Mouse (Mus musculus): ENCODE measurements around the gene Ccdc32. TPM values are rescaled to one million over a fixed set of nuclear protein-coding genes. Genes with fewer than 3 reads are reported as not detected.

The Ccdc32 gene
- polyA plus RNA-seq, 1 experiment from 2014 or later = 44.6 TPM

DNA sequence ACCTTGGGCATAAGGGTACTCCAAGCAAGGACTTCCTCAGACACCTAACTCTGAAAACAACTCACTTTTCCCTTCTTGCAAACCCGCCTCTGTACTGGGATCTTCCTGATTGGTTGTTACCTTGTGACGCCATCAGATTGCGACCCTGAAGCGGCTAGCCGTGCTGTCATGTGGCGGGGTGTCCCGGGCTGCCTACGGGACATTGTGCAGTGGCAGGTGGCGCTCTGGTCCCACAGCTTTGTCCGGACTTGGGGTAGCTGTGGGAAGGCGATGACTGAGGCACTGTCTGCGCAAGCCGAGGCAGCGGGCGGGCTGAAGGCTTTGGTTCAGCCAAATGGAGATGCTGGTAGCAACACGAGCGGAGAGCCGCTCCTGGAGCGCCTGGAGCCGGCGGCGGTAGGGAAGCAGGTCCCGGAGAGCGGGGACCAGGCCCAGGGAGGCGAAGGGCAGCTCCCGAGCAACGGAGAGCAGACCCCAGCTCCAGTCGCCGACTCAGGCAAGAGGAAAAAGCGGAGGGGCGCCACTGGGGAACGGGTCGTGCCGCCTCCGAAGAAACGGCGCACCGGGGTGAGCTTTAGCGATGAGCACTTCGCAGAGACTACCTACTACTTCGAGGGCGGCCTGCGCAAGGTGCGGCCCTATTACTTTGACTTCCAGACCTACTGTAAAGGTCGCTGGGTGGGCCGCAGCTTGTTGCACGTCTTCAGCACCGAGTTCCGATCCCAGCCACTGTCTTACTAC lies 5.6 kb upstream of the Ccdc32 start, which contains the start of gene Rpusd2:
Rpusd2 (plus strand) TSS at position 135 of the 741 bp plus-strand sequence.
- Histone ChIP-seq H3K4me1 (ENCODE audit: control insufficient read depth, insufficient read depth, low read length) (peaks cover 9% of the 10 kb centered on the region), H3K36me3 (ENCODE audit: control insufficient read depth, insufficient read depth, low read length) (peaks cover 4% of the 10 kb centered on the region), H3K4me2 (ENCODE audit: low read length) (peak within 1 kb of the TSS; percentile 69), H3K9me3 (replicated peaks; ENCODE audit: control insufficient read depth, low read length, poor library complexity, severe bottlenecking) (no peaks in the 10 kb centered on the region), H3K27me3 (ENCODE audit: control insufficient read depth, insufficient read depth, low read depth, low read length) (no peaks in the 10 kb centered on the region), H3K9ac (ENCODE audit: low read depth, low read length) (peak within 1 kb of the TSS; percentile 81), H3K27ac (ENCODE audit: low read length) (peak within 1 kb of the TSS; percentile 86), H3K4me3 (ENCODE audit: low read depth, low read length) (peak within 1 kb of the TSS; percentile 95)
- ATAC-seq = peak; percentile 94
- under 1% methylated on average over 49 of the region's 49 CpGs for WGBS

DNA sequence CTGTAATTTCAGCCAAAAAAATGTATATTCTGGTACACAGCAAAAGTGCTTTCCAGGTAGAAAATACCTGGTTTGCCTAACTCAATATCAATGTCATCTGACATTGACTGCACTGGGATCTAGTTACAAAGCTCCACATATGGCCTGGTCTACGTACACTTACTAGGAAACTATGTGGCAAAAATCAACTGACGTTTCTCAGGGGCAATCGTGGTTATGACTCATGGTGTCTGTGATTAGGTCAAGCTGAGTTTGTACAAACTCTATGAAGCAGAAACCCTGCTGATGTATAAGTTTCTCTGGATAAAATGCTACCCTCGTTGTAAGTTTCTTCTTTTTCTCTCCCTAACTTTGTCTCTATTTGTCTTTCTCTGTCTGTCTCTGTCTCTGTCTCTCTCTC lies 3.0 kb upstream of the Ccdc32 start:
- 68% methylated on average over 4 of the region's 4 CpGs for WGBS
- no peak overlapping the region for H3K4me2 ChIP-seq (ENCODE audit: low read length)
- H3K27me3 ChIP-seq (ENCODE audit: control insufficient read depth, insufficient read depth, low read depth, low read length) = no peaks in the 10 kb centered on the region
- no peaks in the 10 kb centered on the region; the same call in 1 of the 2 replicates for H3K36me3 ChIP-seq (ENCODE audit: control insufficient read depth, insufficient read depth, low read length)
- H3K9me3 ChIP-seq (replicated peaks; ENCODE audit: control insufficient read depth, low read length, poor library complexity, severe bottlenecking) = no peaks in the 10 kb centered on the region
- H3K4me3 ChIP-seq (ENCODE audit: low read depth, low read length) = no peak overlapping the region
- no peak for ATAC-seq
- no peak overlapping the region for H3K27ac ChIP-seq (ENCODE audit: low read length)
- H3K4me1 ChIP-seq (ENCODE audit: control insufficient read depth, insufficient read depth, low read length) = peaks cover 22% of the 10 kb centered on the region
- H3K9ac ChIP-seq (ENCODE audit: low read depth, low read length) = no peak overlapping the region

DNA sequence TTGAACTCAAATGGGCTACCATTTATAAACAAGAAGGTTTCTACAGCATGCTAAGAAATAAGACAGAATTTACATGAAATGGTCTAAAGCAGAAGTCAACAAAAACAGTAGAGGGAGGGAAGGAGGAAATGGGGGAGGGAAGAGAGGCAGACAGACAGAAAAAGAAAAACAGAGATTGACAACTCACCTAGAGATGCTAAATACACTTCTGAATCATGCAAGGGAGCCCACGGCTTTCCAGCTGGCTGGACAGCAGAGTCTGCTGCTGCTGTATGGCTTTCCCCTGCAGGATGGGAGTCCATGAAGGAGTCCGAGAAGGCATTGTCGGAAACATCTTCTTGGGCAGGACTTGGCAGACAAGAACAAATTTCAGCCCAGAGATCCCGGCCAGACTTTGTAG lies 2.2 kb downstream of the Ccdc32 start:
- 92% methylated on average over 4 of the region's 4 CpGs for WGBS
- H3K9ac ChIP-seq (ENCODE audit: low read depth, low read length) = no peak overlapping the region
- H3K27ac ChIP-seq (ENCODE audit: low read length) = no peak overlapping the region
- peaks cover 5% of the 10 kb centered on the region for H3K36me3 ChIP-seq (ENCODE audit: control insufficient read depth, insufficient read depth, low read length)
- no peaks in the 10 kb centered on the region for H3K9me3 ChIP-seq (replicated peaks; ENCODE audit: control insufficient read depth, low read length, poor library complexity, severe bottlenecking)
- H3K27me3 ChIP-seq (ENCODE audit: control insufficient read depth, insufficient read depth, low read depth, low read length) = no peaks in the 10 kb centered on the region
- no peak overlapping the region for H3K4me2 ChIP-seq (ENCODE audit: low read length)
- ATAC-seq = no peak
- peaks cover 15% of the 10 kb centered on the region for H3K4me1 ChIP-seq (ENCODE audit: control insufficient read depth, insufficient read depth, low read length)
- H3K4me3 ChIP-seq (ENCODE audit: low read depth, low read length) = no peak overlapping the region

DNA sequence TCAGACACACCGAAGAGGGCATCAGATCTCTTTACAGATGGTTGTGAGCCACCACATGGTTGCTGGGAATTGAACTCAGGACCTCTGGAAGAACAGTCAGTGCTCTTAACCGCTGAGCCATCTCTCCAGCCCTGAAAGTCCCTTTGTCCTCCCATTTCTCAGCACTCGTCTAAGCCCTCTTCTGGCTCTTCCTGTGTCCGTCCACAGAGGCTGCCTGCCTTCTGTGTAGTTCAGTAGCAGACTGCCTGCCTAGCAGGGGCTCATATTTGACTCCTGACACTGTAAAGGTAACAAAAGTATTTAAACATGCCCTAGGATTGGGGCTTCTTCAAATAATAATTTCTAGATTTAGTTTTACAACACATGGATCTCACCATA lies 4.0 kb downstream of the Ccdc32 start:
- Histone ChIP-seq H3K27ac (ENCODE audit: low read length) (no peak overlapping the region), H3K36me3 (ENCODE audit: control insufficient read depth, insufficient read depth, low read length) (peaks cover 16% of the 10 kb centered on the region), H3K9ac (ENCODE audit: low read depth, low read length) (no peak overlapping the region), H3K4me3 (ENCODE audit: low read depth, low read length) (no peak overlapping the region), H3K4me1 (ENCODE audit: control insufficient read depth, insufficient read depth, low read length) (peaks cover 15% of the 10 kb centered on the region), H3K4me2 (ENCODE audit: low read length) (no peak overlapping the region), H3K9me3 (replicated peaks; ENCODE audit: control insufficient read depth, low read length, poor library complexity, severe bottlenecking) (no peaks in the 10 kb centered on the region), H3K27me3 (ENCODE audit: control insufficient read depth, insufficient read depth, low read depth, low read length) (no peaks in the 10 kb centered on the region)
- ATAC-seq = no peak
- WGBS = 77% methylated on average over 4 of the region's 4 CpGs

DNA sequence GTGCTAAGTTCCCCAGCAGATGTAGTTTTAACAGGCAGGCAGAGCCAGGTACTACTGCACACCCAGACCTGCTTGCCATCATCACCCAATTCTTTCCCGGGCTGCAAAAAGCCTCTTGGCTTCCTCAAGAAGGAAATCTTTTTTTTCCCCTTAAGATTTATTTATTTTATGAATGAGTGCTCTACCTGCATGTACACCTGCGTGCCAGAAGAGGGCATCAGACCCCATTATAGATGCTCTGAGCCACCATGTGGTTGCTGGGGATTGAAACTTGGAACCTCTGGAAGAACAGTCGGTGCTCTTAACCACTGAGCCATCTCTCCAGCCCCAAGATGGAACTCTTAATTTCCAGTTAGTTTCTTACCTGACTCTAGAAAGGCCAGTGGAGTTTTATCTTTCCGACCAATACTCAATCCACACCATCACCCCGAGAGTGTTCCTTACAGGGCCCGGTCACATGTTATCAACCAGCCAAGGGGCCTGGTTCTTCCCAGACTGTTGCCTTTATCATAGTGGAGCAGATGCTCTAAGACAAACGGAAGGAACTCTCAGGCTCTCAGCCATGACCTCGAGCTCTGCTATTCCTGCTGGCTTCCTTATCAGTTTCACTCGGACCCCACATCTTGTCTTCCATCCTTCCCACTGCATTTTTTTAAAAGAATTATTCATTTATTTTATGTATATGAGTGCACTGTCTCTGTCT lies 4.5 kb downstream of the Ccdc32 start:
- Histone ChIP-seq H3K27ac (ENCODE audit: low read length) (no peak overlapping the region), H3K4me3 (ENCODE audit: low read depth, low read length) (no peak overlapping the region), H3K27me3 (ENCODE audit: control insufficient read depth, insufficient read depth, low read depth, low read length) (no peaks in the 10 kb centered on the region), H3K9me3 (replicated peaks; ENCODE audit: control insufficient read depth, low read length, poor library complexity, severe bottlenecking) (no peaks in the 10 kb centered on the region), H3K4me1 (ENCODE audit: control insufficient read depth, insufficient read depth, low read length) (peaks cover 15% of the 10 kb centered on the region), H3K9ac (ENCODE audit: low read depth, low read length) (no peak overlapping the region), H3K4me2 (ENCODE audit: low read length) (no peak overlapping the region), H3K36me3 (ENCODE audit: control insufficient read depth, insufficient read depth, low read length) (peaks cover 16% of the 10 kb centered on the region)
- WGBS = 77% methylated on average over 9 of the region's 9 CpGs
- no peak for ATAC-seq

DNA sequence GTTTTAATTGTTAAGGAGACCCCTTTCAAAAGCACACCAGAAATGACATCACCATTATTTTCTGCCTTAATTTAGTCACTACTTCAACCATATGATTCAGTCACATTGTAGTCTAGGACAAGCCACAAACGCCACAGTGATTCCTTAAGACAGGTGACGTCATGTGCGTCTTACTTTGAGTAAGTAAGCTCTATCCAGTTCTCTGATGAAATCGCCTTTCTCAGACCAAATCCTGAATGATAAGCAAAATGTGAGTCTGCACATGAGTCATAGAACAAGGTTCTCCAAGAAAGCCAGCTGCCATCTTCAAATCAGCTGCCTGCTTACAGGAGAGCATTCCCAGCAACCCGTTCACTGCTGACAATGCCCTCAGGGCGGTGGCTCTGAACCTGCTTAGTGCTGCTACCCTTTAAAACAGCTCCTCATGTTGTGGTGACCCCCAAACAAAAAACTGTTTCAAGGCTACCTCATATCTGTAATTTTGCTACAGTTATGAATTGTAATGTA lies 6.0 kb downstream of the Ccdc32 start:
- Histone ChIP-seq H3K4me2 (ENCODE audit: low read length) (no peak overlapping the region), H3K4me3 (ENCODE audit: low read depth, low read length) (no peak overlapping the region), H3K27me3 (ENCODE audit: control insufficient read depth, insufficient read depth, low read depth, low read length) (no peaks in the 10 kb centered on the region), H3K4me1 (ENCODE audit: control insufficient read depth, insufficient read depth, low read length) (peaks cover 12% of the 10 kb centered on the region), H3K9me3 (replicated peaks; ENCODE audit: control insufficient read depth, low read length, poor library complexity, severe bottlenecking) (no peaks in the 10 kb centered on the region), H3K9ac (ENCODE audit: low read depth, low read length) (no peak overlapping the region), H3K27ac (ENCODE audit: low read length) (no peak overlapping the region), H3K36me3 (ENCODE audit: control insufficient read depth, insufficient read depth, low read length) (peaks cover 22% of the 10 kb centered on the region)
- 94% methylated on average over 6 of the region's 6 CpGs for WGBS
- no peak for ATAC-seq

DNA sequence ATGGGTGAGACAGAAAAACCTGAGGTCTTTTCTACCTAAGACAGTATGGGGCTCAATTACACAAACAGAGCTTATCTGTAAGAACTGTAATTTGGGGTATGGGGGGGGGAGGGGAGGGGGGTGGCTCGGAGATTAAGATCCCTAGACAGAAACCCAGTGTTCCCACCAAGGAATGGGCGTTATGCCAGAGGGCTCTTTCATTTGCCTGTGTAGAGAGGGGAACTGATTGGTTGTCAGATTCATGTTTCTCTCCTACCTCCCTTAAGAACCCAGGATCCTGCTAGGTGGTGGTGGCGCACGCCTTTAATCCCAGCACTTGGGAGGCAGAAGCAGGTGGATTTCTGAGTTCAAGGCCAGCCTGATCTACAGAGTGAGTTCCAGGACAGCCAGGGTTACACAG lies 9.7 kb downstream of the Ccdc32 start:
- 37% methylated on average over 4 of the region's 4 CpGs for WGBS
- ATAC-seq = no peak
- Histone ChIP-seq H3K9ac (ENCODE audit: low read depth, low read length) (no peak overlapping the region), H3K4me3 (ENCODE audit: low read depth, low read length) (no peak overlapping the region), H3K27me3 (ENCODE audit: control insufficient read depth, insufficient read depth, low read depth, low read length) (no peaks in the 10 kb centered on the region), H3K4me2 (ENCODE audit: low read length) (no peak overlapping the region), H3K36me3 (ENCODE audit: control insufficient read depth, insufficient read depth, low read length) (peaks cover 25% of the 10 kb centered on the region), H3K27ac (ENCODE audit: low read length) (no peak overlapping the region), H3K9me3 (replicated peaks; ENCODE audit: control insufficient read depth, low read length, poor library complexity, severe bottlenecking) (no peaks in the 10 kb centered on the region), H3K4me1 (ENCODE audit: control insufficient read depth, insufficient read depth, low read length) (peaks cover 3% of the 10 kb centered on the region; the same call in 1 of the 2 replicates)

DNA sequence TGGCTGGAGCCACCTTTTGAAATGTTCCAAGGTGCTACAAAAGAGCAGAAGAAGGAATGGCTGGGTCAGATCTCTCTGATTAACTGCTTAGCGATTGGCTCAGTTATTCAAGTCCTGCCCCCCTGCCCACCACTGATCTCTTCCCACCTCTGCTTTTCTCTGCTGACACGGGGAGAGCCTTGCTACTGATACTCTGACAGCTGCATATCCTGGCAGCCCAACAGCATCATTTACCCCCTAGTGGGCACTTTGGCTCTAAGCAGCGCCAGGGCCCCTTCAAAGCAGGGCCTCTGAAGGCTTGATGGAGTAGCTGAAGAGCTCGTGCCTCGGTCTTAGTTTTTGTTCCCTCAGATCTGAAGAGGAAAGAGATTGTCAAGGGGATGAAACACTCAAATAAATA lies 10.1 kb downstream of the Ccdc32 start:
- Histone ChIP-seq H3K9ac (ENCODE audit: low read depth, low read length) (0 out of 2 replicates have a peak overlapping the region, but pooled peaks have one; percentile 20), H3K4me1 (ENCODE audit: control insufficient read depth, insufficient read depth, low read length) (peaks cover 3% of the 10 kb centered on the region; the same call in 1 of the 2 replicates), H3K27ac (ENCODE audit: low read length) (peak overlapping the region; percentile 61), H3K4me3 (ENCODE audit: low read depth, low read length) (no peak overlapping the region), H3K9me3 (replicated peaks; ENCODE audit: control insufficient read depth, low read length, poor library complexity, severe bottlenecking) (no peaks in the 10 kb centered on the region), H3K36me3 (ENCODE audit: control insufficient read depth, insufficient read depth, low read length) (peaks cover 25% of the 10 kb centered on the region), H3K4me2 (ENCODE audit: low read length) (peak overlapping the region; percentile 26), H3K27me3 (ENCODE audit: control insufficient read depth, insufficient read depth, low read depth, low read length) (no peaks in the 10 kb centered on the region)
- 10% methylated on average over 5 of the region's 5 CpGs for WGBS
- peak; percentile 80 for ATAC-seq

Measured in midbrain, embryonic 16.5 days (tissue).